Mouse (Mus musculus): ENCODE results near the gene Htr3b. TPM values are rescaled to one million over a fixed set of nuclear protein-coding genes. Genes with fewer than 3 reads are reported as not detected.

The Htr3b gene
- polyA plus RNA-seq, 1 experiment from 2014 or later, result 0.09 TPM

DNA sequence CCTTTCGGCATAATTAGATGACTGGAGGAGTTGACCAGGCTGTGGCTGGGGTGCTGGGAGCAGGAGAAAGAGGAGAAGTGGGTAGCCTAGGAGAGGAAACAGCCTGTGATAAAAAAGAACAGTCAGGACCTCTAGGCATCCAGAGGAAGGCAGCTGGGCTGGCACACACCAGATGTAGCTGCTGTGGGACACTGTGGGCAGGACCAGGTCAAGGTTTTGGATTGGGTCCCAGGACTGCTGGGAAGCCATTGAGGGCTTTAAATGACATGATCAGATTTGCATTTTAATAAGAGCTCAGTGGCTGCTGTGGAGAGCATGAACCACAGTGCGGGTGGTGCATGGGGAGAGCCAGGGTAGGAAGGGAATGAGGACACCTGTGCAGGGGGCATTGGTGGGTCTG, 61.0 kb downstream of the Htr3b start:
- WGBS, result 65% methylated on average over 2 of the region's 2 CpGs
- DNase-seq (ENCODE audit: low spot score) (no peak), ATAC-seq (ENCODE audit: insufficient read depth, low FRiP score, low TSS enrichment) (no peak)

DNA sequence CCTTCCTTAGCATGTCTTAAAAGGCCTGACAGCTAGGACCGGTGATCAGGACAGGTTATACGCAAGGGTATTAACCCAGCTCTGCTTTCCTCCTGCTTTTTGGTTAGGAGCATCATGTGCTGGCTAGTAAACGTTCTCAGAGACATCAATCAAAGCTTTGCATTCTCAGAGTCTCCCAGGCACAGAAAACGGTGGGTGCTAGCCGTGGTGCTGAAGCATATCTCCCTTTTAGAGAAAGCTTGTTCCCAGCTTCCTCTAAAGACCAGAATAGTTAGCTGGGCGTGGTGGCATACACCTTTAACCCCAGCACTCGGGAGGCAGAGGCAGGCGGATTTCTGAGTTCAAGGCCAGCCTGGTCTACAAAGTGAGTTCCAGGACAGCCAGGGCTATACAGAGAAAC, 66.2 kb downstream of the Htr3b start:
- Histone ChIP-seq H3K27ac (ENCODE audit: low read depth, low read length) (no peak overlapping the region), H3K4me2 (ENCODE audit: low read depth) (no peak overlapping the region), H3K36me3 (ENCODE audit: control insufficient read depth, insufficient read depth, low read length) (no peaks in the 10 kb centered on the region), H3K9ac (ENCODE audit: low read length) (no peak overlapping the region), H3K27me3 (ENCODE audit: control insufficient read depth, insufficient read depth, low read length) (no peaks in the 10 kb centered on the region), H3K9me3 (ENCODE audit: control insufficient read depth, low read length) (no peaks in the 10 kb centered on the region), H3K4me1 (ENCODE audit: control insufficient read depth, insufficient read depth, low read length) (0 out of 2 replicates have a peak, but pooled peaks cover 3% of the 10 kb centered on the region), H3K4me3 (ENCODE audit: low read depth, low read length) (no peak overlapping the region)
- peak; percentile 42 for DNase-seq (ENCODE audit: low spot score)
- 33% methylated on average over 8 of the region's 8 CpGs for WGBS
- ATAC-seq (ENCODE audit: insufficient read depth, low FRiP score, low TSS enrichment), result no peak

More for the DNA sequence above, 61.0 kb downstream of the Htr3b start:
- Histone ChIP-seq H3K9ac (ENCODE audit: low read length) (no peak overlapping the region), H3K36me3 (ENCODE audit: control insufficient read depth, insufficient read depth, low read length) (no peaks in the 10 kb centered on the region), H3K27ac (ENCODE audit: low read depth, low read length) (no peak overlapping the region), H3K27me3 (ENCODE audit: control insufficient read depth, insufficient read depth, low read length) (no peaks in the 10 kb centered on the region), H3K4me1 (ENCODE audit: control insufficient read depth, insufficient read depth, low read length) (no peaks in the 10 kb centered on the region), H3K9me3 (ENCODE audit: control insufficient read depth, low read length) (no peaks in the 10 kb centered on the region), H3K4me3 (ENCODE audit: low read depth, low read length) (no peak overlapping the region), H3K4me2 (ENCODE audit: low read depth) (no peak overlapping the region)

DNA sequence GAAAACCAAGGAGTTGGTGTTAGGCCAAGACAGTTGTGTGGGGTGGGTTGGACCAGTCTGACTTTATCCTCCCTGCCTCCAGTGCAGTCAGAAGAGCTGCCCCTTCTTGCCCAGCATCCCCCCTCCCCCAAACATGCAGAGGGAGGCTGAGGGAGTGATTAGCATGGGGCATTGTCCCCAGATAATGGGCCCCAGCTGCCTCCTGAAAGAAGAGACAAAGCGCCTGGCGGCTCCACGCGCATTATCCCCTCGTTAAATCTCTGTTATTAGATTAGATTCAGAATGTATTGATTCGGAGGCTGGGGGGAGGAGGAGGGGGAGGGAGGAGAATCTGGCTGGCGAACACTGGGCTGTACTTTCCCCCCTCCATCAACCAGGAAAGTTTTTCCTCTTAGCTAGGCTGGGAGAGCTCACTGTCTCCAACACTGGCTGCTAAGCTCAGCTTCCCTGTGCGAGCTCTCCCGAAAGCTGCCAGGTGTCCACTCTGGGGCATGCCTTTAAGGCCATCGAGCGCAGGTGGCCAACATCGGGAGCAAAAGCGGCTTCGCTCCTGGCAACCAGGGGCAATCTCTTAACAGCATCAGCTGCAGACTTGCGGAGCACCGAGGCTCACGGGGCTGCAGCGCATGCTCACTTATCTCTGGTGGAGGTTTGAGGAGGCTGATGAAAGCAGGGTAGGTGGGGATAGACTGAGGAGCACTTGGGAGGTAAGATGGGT, 68.8 kb downstream of the Htr3b start:
- WGBS, result 17% methylated on average over 18 of the region's 18 CpGs
- H3K4me1 ChIP-seq (ENCODE audit: control insufficient read depth, insufficient read depth, low read length), result 0 out of 2 replicates have a peak, but pooled peaks cover 3% of the 10 kb centered on the region
- no peak overlapping the region for H3K9ac ChIP-seq (ENCODE audit: low read length)
- H3K4me3 ChIP-seq (ENCODE audit: low read depth, low read length), result no peak overlapping the region
- no peaks in the 10 kb centered on the region for H3K9me3 ChIP-seq (ENCODE audit: control insufficient read depth, low read length)
- H3K36me3 ChIP-seq (ENCODE audit: control insufficient read depth, insufficient read depth, low read length), result no peaks in the 10 kb centered on the region
- H3K27me3 ChIP-seq (ENCODE audit: control insufficient read depth, insufficient read depth, low read length), result no peaks in the 10 kb centered on the region
- peak; percentile 89 for ATAC-seq (ENCODE audit: insufficient read depth, low FRiP score, low TSS enrichment)
- H3K4me2 ChIP-seq (ENCODE audit: low read depth), result peak overlapping the region; percentile 34
- H3K27ac ChIP-seq (ENCODE audit: low read depth, low read length), result peak overlapping the region; percentile 77
- DNase-seq (ENCODE audit: low spot score), result peak; percentile 80

DNA sequence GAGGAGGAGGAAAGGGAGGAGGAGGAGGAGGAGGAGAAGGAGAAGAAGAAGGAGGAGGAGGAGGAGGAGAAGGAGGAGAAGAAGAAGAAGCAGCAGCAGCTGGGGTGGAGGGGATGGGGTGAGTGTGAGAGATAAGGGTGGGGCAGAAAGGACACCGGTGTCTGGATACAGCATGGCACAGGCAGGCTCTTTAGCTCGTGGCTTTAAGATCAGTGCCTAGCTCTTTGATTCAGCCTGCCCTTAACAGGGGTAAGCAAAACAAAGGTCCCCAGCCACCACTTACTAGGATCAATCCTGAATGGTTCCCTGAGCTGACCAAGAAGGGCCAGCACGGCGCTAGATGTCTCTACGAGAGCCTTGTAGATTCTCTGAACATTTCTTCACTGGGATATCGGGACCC, 70.0 kb downstream of the Htr3b start:
- no peak for ATAC-seq (ENCODE audit: insufficient read depth, low FRiP score, low TSS enrichment)

DNA sequence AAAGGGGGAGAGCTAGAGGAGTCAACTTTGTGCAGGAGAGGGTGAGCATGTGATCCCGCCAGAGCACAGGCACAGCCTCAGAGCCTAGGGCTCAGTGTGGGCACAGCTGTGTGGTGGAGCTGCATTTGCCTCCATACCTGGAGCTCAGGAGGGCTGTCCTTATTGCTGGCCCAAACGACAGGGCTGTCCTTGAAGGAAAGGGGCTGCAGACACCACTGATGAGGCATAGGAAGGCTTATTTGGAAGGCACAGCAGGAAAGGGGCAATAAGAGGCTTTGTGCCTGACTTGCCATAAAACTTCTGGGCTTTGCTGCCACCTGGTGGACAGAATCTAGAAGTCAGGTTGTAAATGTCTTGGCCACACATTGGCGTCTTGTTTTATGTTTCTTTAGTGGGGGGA, 70.8 kb downstream of the Htr3b start:
- 0 out of 2 replicates have a peak, but pooled peaks cover 3% of the 10 kb centered on the region for H3K4me1 ChIP-seq (ENCODE audit: control insufficient read depth, insufficient read depth, low read length)
- WGBS, result 23% methylated on average over 3 of the region's 3 CpGs
- no peak overlapping the region for H3K4me3 ChIP-seq (ENCODE audit: low read depth, low read length)
- H3K27me3 ChIP-seq (ENCODE audit: control insufficient read depth, insufficient read depth, low read length), result no peaks in the 10 kb centered on the region
- ATAC-seq (ENCODE audit: insufficient read depth, low FRiP score, low TSS enrichment), result no peak
- no peak overlapping the region for H3K27ac ChIP-seq (ENCODE audit: low read depth, low read length)
- no peaks in the 10 kb centered on the region for H3K9me3 ChIP-seq (ENCODE audit: control insufficient read depth, low read length)
- H3K36me3 ChIP-seq (ENCODE audit: control insufficient read depth, insufficient read depth, low read length), result no peaks in the 10 kb centered on the region
- no peak overlapping the region for H3K9ac ChIP-seq (ENCODE audit: low read length)
- peak; percentile 83 for DNase-seq (ENCODE audit: low spot score)
- no peak overlapping the region for H3K4me2 ChIP-seq (ENCODE audit: low read depth)

More for the DNA sequence above, 70.0 kb downstream of the Htr3b start:
- H3K9ac ChIP-seq (ENCODE audit: low read length), result no peak overlapping the region
- no peak for DNase-seq (ENCODE audit: low spot score)
- H3K4me2 ChIP-seq (ENCODE audit: low read depth), result no peak overlapping the region
- H3K9me3 ChIP-seq (ENCODE audit: control insufficient read depth, low read length), result no peaks in the 10 kb centered on the region
- WGBS, result 71% methylated on average over 6 of the region's 6 CpGs
- H3K4me1 ChIP-seq (ENCODE audit: control insufficient read depth, insufficient read depth, low read length), result 0 out of 2 replicates have a peak, but pooled peaks cover 3% of the 10 kb centered on the region
- no peaks in the 10 kb centered on the region for H3K36me3 ChIP-seq (ENCODE audit: control insufficient read depth, insufficient read depth, low read length)
- no peak overlapping the region for H3K27ac ChIP-seq (ENCODE audit: low read depth, low read length)
- H3K27me3 ChIP-seq (ENCODE audit: control insufficient read depth, insufficient read depth, low read length), result no peaks in the 10 kb centered on the region
- H3K4me3 ChIP-seq (ENCODE audit: low read depth, low read length), result no peak overlapping the region

DNA sequence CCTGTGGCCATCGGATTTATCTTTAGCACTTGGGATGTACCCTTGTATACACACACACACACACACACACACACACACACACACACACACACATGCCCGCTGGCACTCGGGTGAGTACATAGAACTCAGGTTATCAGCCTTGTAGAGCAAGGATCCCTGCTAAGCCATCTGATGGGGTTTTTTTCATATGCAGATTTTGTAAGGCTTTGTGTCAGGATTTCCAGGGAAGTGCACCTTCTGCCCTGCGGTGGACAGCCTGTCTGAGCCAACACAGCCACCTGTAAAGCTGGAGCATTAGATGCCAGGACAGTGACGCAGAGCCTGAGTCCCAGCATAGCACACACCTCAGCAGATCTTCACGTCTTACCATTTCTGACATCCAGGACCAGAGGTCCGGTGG, 75.7 kb downstream of the Htr3b start:
- Histone ChIP-seq H3K9ac (ENCODE audit: low read length) (no peak overlapping the region), H3K4me2 (ENCODE audit: low read depth) (no peak overlapping the region), H3K36me3 (ENCODE audit: control insufficient read depth, insufficient read depth, low read length) (no peaks in the 10 kb centered on the region), H3K9me3 (ENCODE audit: control insufficient read depth, low read length) (no peaks in the 10 kb centered on the region), H3K27me3 (ENCODE audit: control insufficient read depth, insufficient read depth, low read length) (no peaks in the 10 kb centered on the region), H3K4me3 (ENCODE audit: low read depth, low read length) (no peak overlapping the region), H3K27ac (ENCODE audit: low read depth, low read length) (no peak overlapping the region), H3K4me1 (ENCODE audit: control insufficient read depth, insufficient read depth, low read length) (no peaks in the 10 kb centered on the region)
- no peak for ATAC-seq (ENCODE audit: insufficient read depth, low FRiP score, low TSS enrichment)
- WGBS, result 75% methylated on average over 7 of the region's 7 CpGs
- no peak for DNase-seq (ENCODE audit: low spot score)

Other genes starting within 250 kb of the Htr3b start
- gene Zbtb16, start 128.8 kb downstream of the Htr3b start, polyA plus RNA-seq (2014; fragmentation: Nextera tagmentation; extraction: Ambion mirVana), result 7.4 and 8.0 TPM in 2 replicates
- gene Htr3a, start 53.9 kb downstream of the Htr3b start, polyA plus RNA-seq (2014; fragmentation: Nextera tagmentation; extraction: Ambion mirVana), result 0.16 TPM in 1 of 2 replicates, not detected in the other
- gene Usp28, start 20.4 kb upstream of the Htr3b start, polyA plus RNA-seq (2014; fragmentation: Nextera tagmentation; extraction: Ambion mirVana), result 41.3 and 43.1 TPM in 2 replicates
- 46.6 and 49.9 TPM in 2 replicates for gene Zw10, start 90.6 kb upstream of the Htr3b start, polyA plus RNA-seq (2014; fragmentation: Nextera tagmentation; extraction: Ambion mirVana)
- gene Tmprss5, start 116.3 kb upstream of the Htr3b start, polyA plus RNA-seq (2014; fragmentation: Nextera tagmentation; extraction: Ambion mirVana), result 0.74 and 0.86 TPM in 2 replicates

Measured in neural tube, embryonic 11.5 days (tissue).